ENCODE assay signal across 9 mouse cellular contexts in genomic region chr4:127235742-127236487, GRCm38 (mm10). TPM values are rescaled to one million over a fixed set of nuclear protein-coding genes. Genes with fewer than 3 reads are reported as not detected.
DNase-seq lines count a peak whose midpoint lies in the region; ATAC-seq and TF ChIP-seq lines count a peak whose summit lies in the region.
"Had no signal": no experiment of that assay in that cellular context is flagged by ENCODE, and none has a peak within 500 bp of the region (broad histone marks: within the 10 kb centered on the region; RNA-seq: fewer than 3 reads in every experiment).

No protein-coding gene starts in this region.

- peaks cover 5% of the 10 kb centered on the region; the same call in 1 of the 2 replicates for H3K4me1 ChIP-seq in intestine, postnatal 0 days (replicated peaks; ENCODE audit: control insufficient read depth, insufficient read depth, low read length)
- H3K4me1 ChIP-seq in limb, embryonic 15.5 days: peaks cover 9% of the 10 kb centered on the region
- H3K4me1 ChIP-seq in midbrain, postnatal 0 days (ENCODE audit: insufficient read depth, low read length): peaks cover 24% of the 10 kb centered on the region

- H3K4me3 ChIP-seq in intestine, postnatal 0 days (ENCODE audit: low read depth, low read length): peak overlapping the region; percentile 55
- H3K4me3 ChIP-seq in limb, embryonic 15.5 days: peak overlapping the region; percentile 56
- H3K4me3 ChIP-seq in midbrain, postnatal 0 days (ENCODE audit: low read depth, low read length): peak overlapping the region; percentile 38

- under 1% methylated on average over 67 of the region's 67 CpGs for WGBS in intestine, postnatal 0 days
- WGBS in limb, embryonic 15.5 days: under 1% methylated on average over 65 of the region's 67 CpGs
- WGBS in midbrain, postnatal 0 days: 2% methylated on average over 65 of the region's 67 CpGs

- peak; percentile 84 for ATAC-seq in granulocyte monocyte progenitor cell, adult 5-6 weeks (replicated peaks; ENCODE audit: poor library complexity, severe bottlenecking)
- peak; percentile 71 for ATAC-seq in intestine, postnatal 0 days
- peak; percentile 68; the same call in 1 of the 2 replicates for ATAC-seq in limb, embryonic 15.5 days (ENCODE audit: insufficient number of reproducible peaks, low FRiP score, low TSS enrichment, low read depth)
- peak; percentile 49 for ATAC-seq in midbrain, postnatal 0 days (ENCODE audit: low FRiP score)

- peak overlapping the region; percentile 40 for H3K9ac ChIP-seq in intestine, postnatal 0 days (ENCODE audit: low read depth, low read length)
- H3K9ac ChIP-seq in limb, embryonic 15.5 days: peak overlapping the region; percentile 48
- peak overlapping the region; percentile 65 for H3K9ac ChIP-seq in midbrain, postnatal 0 days (replicated peaks; ENCODE audit: low read length, poor library complexity, severe bottlenecking)

- DNase-seq in left cerebral cortex, adult 18-20 months (ENCODE audit: low spot score in 2 of 2): peak; percentile 77 to 89
- DNase-seq in left cerebral cortex, adult 11 months (ENCODE audit: low spot score): no peak
- DNase-seq in embryo, embryonic 10.5 days (ENCODE audit: low spot score): peak; percentile 96
- peak; percentile 89 for DNase-seq in midbrain, postnatal 0 days (ENCODE audit: low spot score)
- peak; percentile 75 to 85 for DNase-seq in spleen, postnatal 14 days (ENCODE audit: low spot score in 2 of 2)

- H3K36me3 ChIP-seq in intestine, postnatal 0 days (ENCODE audit: control insufficient read depth, insufficient read depth): no peaks in the 10 kb centered on the region
- no peaks in the 10 kb centered on the region for H3K36me3 ChIP-seq in limb, embryonic 15.5 days
- peaks cover 5% of the 10 kb centered on the region; the same call in 1 of the 2 replicates for H3K36me3 ChIP-seq in midbrain, postnatal 0 days (ENCODE audit: insufficient read depth, low read length)
- H3K36me3 ChIP-seq: G1E had no signal

- peaks cover 17% of the 10 kb centered on the region for H3K27me3 ChIP-seq in intestine, postnatal 0 days (replicated peaks; ENCODE audit: control insufficient read depth, insufficient read depth, low read length)
- peaks cover 22% of the 10 kb centered on the region for H3K27me3 ChIP-seq in limb, embryonic 15.5 days
- H3K27me3 ChIP-seq in midbrain, postnatal 0 days (ENCODE audit: insufficient read depth, low read length): no peaks in the 10 kb centered on the region

- H3K9me3 ChIP-seq in intestine, postnatal 0 days (ENCODE audit: control insufficient read depth): no peaks in the 10 kb centered on the region
- H3K9me3 ChIP-seq in limb, embryonic 15.5 days: no peaks in the 10 kb centered on the region
- no peaks in the 10 kb centered on the region for H3K9me3 ChIP-seq in midbrain, postnatal 0 days (ENCODE audit: low read length)

- peak overlapping the region; percentile 96 for H3K4me2 ChIP-seq in intestine, postnatal 0 days (replicated peaks; ENCODE audit: low read depth)
- peak overlapping the region; percentile 99 for H3K4me2 ChIP-seq in limb, embryonic 15.5 days
- peak overlapping the region; percentile 70 for H3K4me2 ChIP-seq in midbrain, postnatal 0 days (ENCODE audit: low read depth, low read length, poor library complexity, severe bottlenecking)

- peak; percentile 66 for TF ChIP-seq CTCF in intestine, postnatal 0 days (IDR thresholded peaks at IDR 0.05; ENCODE audit: low read depth)
- TF ChIP-seq CTCF in midbrain, postnatal 0 days (IDR thresholded peaks at IDR 0.05): peak; percentile 76

- no peak overlapping the region for H3K27ac ChIP-seq in intestine, postnatal 0 days (ENCODE audit: low read depth, low read length)
- no peak overlapping the region for H3K27ac ChIP-seq in limb, embryonic 15.5 days
- H3K27ac ChIP-seq in midbrain, postnatal 0 days (ENCODE audit: low read depth, low read length): peak overlapping the region; percentile 58

RNA-seq across cellular contexts. Expression of gene Smim12, which starts 7.7 kb away (rescaled TPM):
- 10 to 100 TPM; 56.0 to 59.9 TPM for total RNA-seq in left cerebral cortex, adult 18-20 months (2021)
- total RNA-seq in granulocyte monocyte progenitor cell, adult 5-6 weeks (2014; fragmentation: Nextera tagmentation): 35.1 and 47.1 TPM in 2 replicates
- 30.4 and 31.8 TPM in 2 replicates for total RNA-seq in granulocyte monocyte progenitor cell, adult 5-6 weeks (2017)
- polyA plus RNA-seq in intestine, postnatal 0 days (2015; fragmentation: Nextera tagmentation; extraction: Ambion mirVana): 42.4 and 44.9 TPM in 2 replicates
- polyA plus RNA-seq in limb, embryonic 15.5 days (2015; fragmentation: Nextera tagmentation; extraction: Ambion mirVana): 53.0 and 53.1 TPM in 2 replicates
- 26.3 and 38.3 TPM in 2 replicates for total RNA-seq in midbrain, postnatal 0 days (2014; rRNA removed)
- 50.7 and 56.6 TPM in 2 replicates for polyA plus RNA-seq in midbrain, postnatal 0 days (2015; fragmentation: Nextera tagmentation; extraction: Ambion mirVana)
